Mouse (Mus musculus) forebrain, postnatal 0 days (tissue): ENCODE measurements around the gene Ncoa3. TPM values are rescaled to one million over a fixed set of nuclear protein-coding genes. Genes with fewer than 3 reads are reported as not detected.

ENCODE experiments used
- ATAC-seq: fragments of 200-750 bp; cut with Nextera tagmentation; 2 replicates; pipeline ENCODE4 v1.8.0; 2017; ENCODE audit warnings: mild to moderate bottlenecking, moderate library complexity
- DNase-seq: peaks from one replicate; pipeline ENCODE4 v3.0.0-alpha.2; 2015
- H3K27ac ChIP-seq: fragments of 300-500 bp; sonication (generic); 2 replicates; pipeline ENCODE4 v1.5.1; 2014; ENCODE audit warnings: low read depth, mild to moderate bottlenecking, antibody characterized with exemption, low read length, moderate library complexity, mixed read lengths
- H3K27me3 ChIP-seq: fragments of 300-500 bp; sonication (generic); 2 replicates; pipeline ENCODE4 v1.6.1; 2014; ENCODE audit warnings: mild to moderate bottlenecking, low read length, mixed read lengths; ENCODE audit not compliant: insufficient read depth
- H3K36me3 ChIP-seq: fragments of 300-500 bp; sonication (generic); 2 replicates; pipeline ENCODE4 v1.6.1; 2014; ENCODE audit warnings: mild to moderate bottlenecking, moderate library complexity; ENCODE audit not compliant: insufficient read depth
- H3K4me1 ChIP-seq: fragments of 300-500 bp; sonication (generic); 2 replicates; pipeline ENCODE4 v1.6.1; 2014; ENCODE audit warnings: antibody characterized with exemption; ENCODE audit not compliant: insufficient read depth
- H3K4me2 ChIP-seq: fragments of 300-500 bp; sonication (generic); 2 replicates; pipeline ENCODE4 v1.6.1; 2014; ENCODE audit warnings: low read depth, mild to moderate bottlenecking, moderate library complexity
- H3K4me3 ChIP-seq: fragments of 300-500 bp; sonication (generic); 2 replicates; pipeline ENCODE4 v1.5.1; 2014; ENCODE audit warnings: low read depth, low read length, mixed read lengths
- H3K9ac ChIP-seq: fragments of 300-500 bp; sonication (generic); 2 replicates; pipeline ENCODE4 v1.6.1; 2014; ENCODE audit warnings: mild to moderate bottlenecking
- H3K9me3 ChIP-seq: fragments of 300-500 bp; sonication (generic); 2 replicates; pipeline ENCODE4 v1.6.1; 2016; ENCODE audit warnings: low read length
- CTCF ChIP-seq: sonication (generic); IDR thresholded peaks from 2 replicates; pipeline ENCODE4 v1.5.1; 2016; ENCODE audit warnings: antibody characterized with exemption, control low read depth, low read depth
- WGBS: fragments of 180-500 bp; shearing (Covaris S2); extraction: QIAGEN DNeasy Blood & Tissue Kit; methylation state at CpG from one replicate; pipeline ENCODE4 v1.1.7; 2014; 5-methylcytosine and 5-hydroxymethylcytosine counted together
- polyA plus RNA-seq: library from polyadenylated mRNA; unstranded; fragments of >200 nt; fragmentation: Nextera tagmentation; extraction: Ambion mirVana; gene quantifications from 2 replicates; pipeline ENCODE4 v1.2.1, GENCODE M21; 2015
- total RNA-seq: library from RNA; depleted of rRNA; stranded (reverse); fragments of >200 nt; gene quantifications from 2 replicates; pipeline ENCODE4 v1.2.3, GENCODE M21; 2014

Gene Ncoa3
- total and polyA plus RNA-seq, 2 experiments from 2014 or later, result 9.8 to 24.1 TPM

- Histone ChIP-seq H3K36me3 (peaks cover 43% of the 10 kb centered on the region), H3K4me3 (no peak overlapping the region), H3K4me1 (no peaks in the 10 kb centered on the region), H3K9me3 (no peaks in the 10 kb centered on the region), H3K9ac (no peak overlapping the region), H3K4me2 (no peak overlapping the region), H3K27me3 (no peaks in the 10 kb centered on the region), H3K27ac (no peak overlapping the region)
- DNase-seq (no peak), ATAC-seq (no peak)
- 63% methylated on average over 6 of the region's 6 CpGs for WGBS
- TF ChIP-seq CTCF, result no peak
Observed at GRCm38 (mm10) chr2:166074322-166074721, 81.9 kb downstream of the Ncoa3 start.

GRCm38 (mm10) chr2:166077371-166077770 is 84.9 kb downstream of the Ncoa3 start:
- H3K27ac ChIP-seq, result no peak overlapping the region

GRCm38 (mm10) chr2:166079231-166079630 is 86.8 kb downstream of the Ncoa3 start:
- DNase-seq (no peak), ATAC-seq (no peak)
- no peak overlapping the region for H3K27ac ChIP-seq
- TF ChIP-seq CTCF, result peak; percentile 18; the same call in 1 of the 2 replicates
- H3K4me1 ChIP-seq, result no peaks in the 10 kb centered on the region
- no peaks in the 10 kb centered on the region for H3K27me3 ChIP-seq
- H3K9ac ChIP-seq, result no peak overlapping the region
- peaks cover 10% of the 10 kb centered on the region; the same call in 1 of the 2 replicates for H3K36me3 ChIP-seq
- H3K4me3 ChIP-seq, result no peak overlapping the region
- H3K9me3 ChIP-seq, result no peaks in the 10 kb centered on the region
- 91% methylated on average over 14 of the region's 14 CpGs for WGBS
- no peak overlapping the region for H3K4me2 ChIP-seq

More at GRCm38 (mm10) chr2:166077371-166077770, 84.9 kb downstream of the Ncoa3 start:
- Histone ChIP-seq H3K9ac (no peak overlapping the region), H3K27me3 (no peaks in the 10 kb centered on the region), H3K36me3 (peaks cover 20% of the 10 kb centered on the region; the same call in 1 of the 2 replicates), H3K9me3 (no peaks in the 10 kb centered on the region), H3K4me3 (no peak overlapping the region), H3K4me2 (no peak overlapping the region), H3K4me1 (no peaks in the 10 kb centered on the region)
- DNase-seq, result no peak
- TF ChIP-seq CTCF, result no peak
- ATAC-seq, result no peak
- 94% methylated on average over 9 of the region's 9 CpGs for WGBS

- WGBS, result 62% methylated on average over 17 of the region's 17 CpGs
- no peak for TF ChIP-seq CTCF
- no peaks in the 10 kb centered on the region for H3K27me3 ChIP-seq
- H3K4me1 ChIP-seq, result no peaks in the 10 kb centered on the region
- H3K9me3 ChIP-seq, result no peaks in the 10 kb centered on the region
- DNase-seq (no peak), ATAC-seq (peak; percentile 23; the same call in 1 of the 2 replicates)
- H3K36me3 ChIP-seq, result peaks cover 10% of the 10 kb centered on the region; the same call in 1 of the 2 replicates
- H3K27ac ChIP-seq, result no peak overlapping the region
- H3K4me3 ChIP-seq, result no peak overlapping the region
- no peak overlapping the region for H3K4me2 ChIP-seq
- H3K9ac ChIP-seq, result no peak overlapping the region
Observed at GRCm38 (mm10) chr2:166079961-166080885, 87.8 kb downstream of the Ncoa3 start.

GRCm38 (mm10) chr2:166080967-166081750 is 88.7 kb downstream of the Ncoa3 start:
- 83% methylated on average over 21 of the region's 21 CpGs for WGBS
- Histone ChIP-seq H3K36me3 (peaks cover 10% of the 10 kb centered on the region; the same call in 1 of the 2 replicates), H3K4me3 (no peak overlapping the region), H3K9me3 (no peaks in the 10 kb centered on the region), H3K27ac (no peak overlapping the region), H3K4me2 (no peak overlapping the region), H3K27me3 (no peaks in the 10 kb centered on the region), H3K4me1 (no peaks in the 10 kb centered on the region), H3K9ac (no peak overlapping the region)
- DNase-seq, result no peak
- no peak for TF ChIP-seq CTCF
- ATAC-seq, result no peak

- WGBS, result 69% methylated on average over 5 of the region's 5 CpGs
- ATAC-seq, result no peak
Observed at GRCm38 (mm10) chr2:166082193-166082592, 89.8 kb downstream of the Ncoa3 start.

GRCm38 (mm10) chr2:166082661-166083060 is 90.2 kb downstream of the Ncoa3 start:
- ATAC-seq, result no peak
- DNase-seq, result no peak
- peaks cover 13% of the 10 kb centered on the region; the same call in 1 of the 2 replicates for H3K36me3 ChIP-seq
- H3K9me3 ChIP-seq, result no peaks in the 10 kb centered on the region
- no peak overlapping the region for H3K4me2 ChIP-seq
- no peaks in the 10 kb centered on the region for H3K4me1 ChIP-seq
- no peak overlapping the region for H3K9ac ChIP-seq
- H3K4me3 ChIP-seq, result no peak overlapping the region
- H3K27ac ChIP-seq, result no peak overlapping the region
- 79% methylated on average over 10 of the region's 10 CpGs for WGBS
- H3K27me3 ChIP-seq, result no peaks in the 10 kb centered on the region
- TF ChIP-seq CTCF, result no peak

More at GRCm38 (mm10) chr2:166082193-166082592, 89.8 kb downstream of the Ncoa3 start:
- TF ChIP-seq CTCF, result peak; percentile 84
- Histone ChIP-seq H3K9me3 (no peaks in the 10 kb centered on the region), H3K4me3 (no peak overlapping the region), H3K27ac (no peak overlapping the region), H3K36me3 (peaks cover 13% of the 10 kb centered on the region; the same call in 1 of the 2 replicates), H3K4me1 (no peaks in the 10 kb centered on the region), H3K9ac (no peak overlapping the region), H3K4me2 (no peak overlapping the region), H3K27me3 (no peaks in the 10 kb centered on the region)
- peak; percentile 78 for DNase-seq
